Mouse (Mus musculus) olfactory bulb, adult 2 months (tissue): ENCODE measurements around the gene Tmem170b. TPM values are rescaled to one million over a fixed set of nuclear protein-coding genes. Genes with fewer than 3 reads are reported as not detected.

ENCODE experiments used
- H3K27ac ChIP-seq: fragments of 200-500 bp; 2 replicates; pipeline ENCODE4 v1.5.1; 2012; ENCODE audit warnings: low read depth, low read length; ENCODE audit not compliant: insufficient read depth
- H3K4me1 ChIP-seq: fragments of 200-500 bp; 2 replicates; pipeline ENCODE4 v1.6.1; 2012; ENCODE audit warnings: low read length; ENCODE audit not compliant: control insufficient read depth, insufficient read depth
- H3K4me3 ChIP-seq: fragments of 200-500 bp; 2 replicates; pipeline ENCODE4 v1.5.1; 2012; ENCODE audit warnings: mild to moderate bottlenecking, low read depth, low read length, moderate library complexity; ENCODE audit not compliant: insufficient read depth
- CTCF ChIP-seq: fragments of 200-500 bp; IDR thresholded peaks from 2 replicates; pipeline ENCODE4 v1.5.1; 2012; ENCODE audit warnings: low read depth, mild to moderate bottlenecking, low read length, moderate library complexity; ENCODE audit not compliant: insufficient read depth
- POLR2A ChIP-seq: fragments of 200-500 bp; IDR thresholded peaks from 2 replicates; pipeline ENCODE4 v1.6.1; 2012; ENCODE audit warnings: mild to moderate bottlenecking, low read depth, low read length, moderate library complexity; ENCODE audit not compliant: insufficient read depth
- WGBS: fragments of 180-500 bp; shearing (Covaris S2); methylation state at CpG from one replicate; pipeline ENCODE4 v1.1.7; 2018; 5-methylcytosine and 5-hydroxymethylcytosine counted together
- polyA plus RNA-seq: library from polyadenylated mRNA; stranded (reverse); fragments of >200 nt; gene quantifications from 2 replicates; pipeline ENCODE4 v1.2.4, GENCODE M21; 2012; ENCODE audit warnings: low replicate concordance; ENCODE audit not compliant: missing spikeins, insufficient read depth, insufficient read length

Tmem170b gene
- polyA plus RNA-seq, 1 experiment: not detected

DNA sequence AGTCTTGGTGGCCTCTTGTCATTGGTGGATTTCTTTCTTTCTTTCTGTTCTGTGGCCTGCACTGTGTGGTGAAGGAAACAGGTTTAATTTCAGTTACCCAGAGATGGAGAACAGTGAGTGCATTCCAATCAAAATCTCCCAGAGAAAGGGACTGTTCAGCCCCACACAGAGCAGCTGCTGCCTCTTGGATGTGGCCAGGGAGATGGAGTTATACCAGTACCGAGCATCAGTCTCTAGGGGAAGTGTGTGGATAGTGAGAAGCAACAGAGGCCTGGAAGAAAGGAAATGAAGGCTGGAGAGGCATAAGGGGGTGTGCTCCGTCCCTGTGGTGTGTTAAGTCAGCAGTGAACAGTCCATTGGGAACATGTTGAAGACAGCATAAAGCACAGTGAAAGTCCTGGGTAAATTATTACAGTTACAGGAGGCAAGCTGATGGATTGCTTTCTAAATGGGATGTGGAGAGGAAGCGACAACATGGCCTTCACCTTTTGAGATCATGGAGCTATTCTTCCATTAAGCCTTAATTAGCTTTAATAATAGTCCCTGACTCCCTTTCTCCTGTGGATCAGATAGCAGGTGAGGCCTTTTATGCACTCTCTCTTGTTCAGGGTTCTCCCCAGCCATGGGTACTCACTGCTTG, 21.7 kb downstream of the Tmem170b start:
- Histone ChIP-seq H3K4me1 (peaks cover 2% of the 10 kb centered on the region), H3K4me3 (no peak overlapping the region), H3K27ac (no peak overlapping the region)
- no peak for TF ChIP-seq POLR2A
- TF ChIP-seq CTCF: no peak
- WGBS: 43% methylated on average over 3 of the region's 3 CpGs

DNA sequence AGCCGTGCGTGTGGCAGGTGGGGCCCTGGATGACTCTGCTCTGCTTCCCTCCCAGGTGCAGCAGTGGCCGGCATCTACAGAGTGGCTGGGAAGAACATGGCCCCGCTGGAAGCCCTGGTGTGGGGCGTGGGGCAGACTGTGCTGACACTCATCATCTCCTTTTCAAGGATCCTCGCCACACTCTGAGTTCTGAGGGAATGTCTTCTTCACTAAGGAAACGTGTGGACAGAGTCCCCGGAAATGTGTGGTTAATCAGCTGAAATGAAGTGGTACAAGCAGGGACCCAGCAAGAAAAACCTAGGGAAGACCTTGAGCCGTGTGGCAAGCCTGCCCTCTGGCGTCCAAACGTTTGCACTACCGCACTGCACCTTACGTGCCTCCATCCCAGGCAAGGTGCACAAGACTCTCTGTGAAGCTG, 28.7 kb downstream of the Tmem170b start:
- Histone ChIP-seq H3K27ac (no peak overlapping the region), H3K4me1 (peaks cover 6% of the 10 kb centered on the region; the same call in 1 of the 2 replicates), H3K4me3 (no peak overlapping the region)
- TF ChIP-seq POLR2A (no peak), CTCF (peak; percentile 81)
- 31% methylated on average over 13 of the region's 13 CpGs for WGBS

DNA sequence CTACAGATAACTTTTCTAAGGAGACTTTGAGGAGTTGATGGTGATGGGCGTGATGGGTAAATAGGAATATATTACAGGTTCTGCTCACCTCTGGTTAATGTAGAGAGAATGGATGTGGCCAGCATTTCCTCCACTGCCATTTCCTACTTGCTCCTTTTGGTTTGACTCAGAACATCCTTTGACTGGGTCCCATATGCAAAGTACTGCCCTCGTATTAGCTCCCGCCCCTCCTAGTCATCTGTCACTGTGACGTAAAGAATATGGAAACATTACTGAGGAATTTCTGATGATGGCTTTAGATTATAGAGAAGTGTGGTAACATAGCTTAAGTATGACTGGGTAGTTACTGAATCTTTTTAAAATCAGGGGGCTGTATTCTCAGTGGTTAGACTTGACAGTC, 32.4 kb downstream of the Tmem170b start:
- WGBS: 93% methylated on average over 4 of the region's 4 CpGs
- no peak for TF ChIP-seq POLR2A
- TF ChIP-seq CTCF: no peak
- H3K4me1 ChIP-seq: peaks cover 6% of the 10 kb centered on the region; the same call in 1 of the 2 replicates
- H3K4me3 ChIP-seq: no peak overlapping the region
- H3K27ac ChIP-seq: no peak overlapping the region

DNA sequence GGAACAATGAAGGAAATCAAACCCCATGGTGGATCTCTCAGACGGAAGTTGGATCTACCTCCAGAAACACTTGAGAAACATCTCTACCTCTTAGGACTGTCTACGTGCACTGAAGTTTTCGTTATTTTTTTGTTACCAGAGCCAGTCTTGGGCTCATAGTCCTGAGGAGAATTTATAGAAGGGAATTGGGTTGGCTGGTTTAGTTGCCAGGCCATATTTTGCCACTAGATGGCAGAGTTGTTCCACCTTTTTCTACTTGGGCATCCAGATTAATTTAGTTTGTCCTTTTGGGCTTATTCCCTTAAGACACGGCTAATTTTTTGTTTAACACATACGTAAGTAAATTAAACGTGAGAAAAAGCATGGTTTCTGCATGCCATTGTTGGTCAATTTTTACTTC, 37.1 kb downstream of the Tmem170b start:
- Histone ChIP-seq H3K27ac (no peak overlapping the region), H3K4me3 (no peak overlapping the region), H3K4me1 (peaks cover 2% of the 10 kb centered on the region; the same call in 1 of the 2 replicates)
- whole genome bisulfite sequencing: 15% methylated on average over 6 of the region's 6 CpGs
- TF ChIP-seq POLR2A: no peak
- TF ChIP-seq CTCF: no peak

DNA sequence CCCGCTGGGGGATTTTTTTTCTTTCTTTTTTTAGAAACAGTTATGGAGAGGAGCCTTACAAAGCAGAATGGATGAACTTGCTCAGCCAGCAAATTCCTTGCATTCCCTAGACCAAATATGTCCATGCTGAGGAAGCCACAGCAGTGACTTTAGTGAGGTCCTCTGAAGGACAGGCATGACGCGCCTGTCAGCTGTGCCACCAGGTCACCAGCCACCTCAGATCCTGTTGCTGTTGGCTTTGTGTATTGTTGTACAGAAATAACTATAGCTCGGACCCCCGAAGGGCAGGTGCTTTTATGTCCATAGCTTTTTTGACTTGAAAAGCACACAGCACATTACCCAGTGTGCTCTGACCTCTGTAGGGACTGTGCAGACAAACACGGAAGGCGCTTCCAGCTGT, 38.1 kb downstream of the Tmem170b start:
- WGBS: 81% methylated on average over 7 of the region's 7 CpGs
- no peak for TF ChIP-seq CTCF
- no peak for TF ChIP-seq POLR2A
- Histone ChIP-seq H3K4me1 (peaks cover 2% of the 10 kb centered on the region; the same call in 1 of the 2 replicates), H3K4me3 (no peak overlapping the region), H3K27ac (no peak overlapping the region)

DNA sequence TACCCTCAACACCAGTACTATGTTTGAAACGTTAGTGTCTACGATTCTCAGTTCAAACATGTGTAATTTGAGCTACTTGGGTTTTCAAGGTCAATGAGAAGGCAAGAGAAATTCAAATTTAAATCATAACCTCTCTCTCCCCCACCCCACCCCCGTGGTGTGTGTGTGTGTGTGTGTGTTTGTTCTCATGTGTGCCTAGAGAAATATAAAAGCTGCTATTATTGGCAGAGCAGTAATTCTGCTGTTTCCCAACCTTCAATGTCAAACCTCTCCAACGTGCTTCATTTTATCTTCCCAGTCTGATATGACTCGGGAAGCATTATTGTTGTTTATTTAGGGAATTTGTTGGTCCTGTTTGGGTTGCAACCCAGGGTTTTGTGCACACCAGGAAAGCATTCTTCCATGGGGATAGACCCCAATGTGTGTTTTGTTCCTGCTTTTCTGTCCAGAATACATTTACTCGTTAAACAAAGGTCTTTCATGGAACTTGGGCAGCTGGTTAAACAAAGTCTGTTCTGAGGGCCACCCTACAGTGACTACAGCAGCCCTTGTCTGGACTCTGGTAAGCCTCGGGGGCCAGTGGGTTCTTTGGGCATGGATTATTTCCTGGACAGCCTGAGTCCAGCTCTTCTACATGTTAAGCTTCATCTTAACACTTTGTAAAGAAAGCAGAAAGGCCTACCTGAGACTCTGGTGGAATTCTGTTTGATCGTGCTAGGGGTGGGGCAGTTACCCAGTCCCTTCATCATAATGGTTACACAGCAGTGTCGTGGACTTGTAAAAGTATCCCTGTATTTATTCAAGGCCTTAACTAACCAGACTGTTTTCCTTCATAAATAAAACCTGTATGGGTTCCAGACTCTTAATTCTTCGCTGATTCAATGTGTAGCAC, 39.1 kb downstream of the Tmem170b start:
- 60% methylated on average over 10 of the region's 10 CpGs for WGBS
- Histone ChIP-seq H3K27ac (no peak overlapping the region), H3K4me1 (peaks cover 2% of the 10 kb centered on the region; the same call in 1 of the 2 replicates), H3K4me3 (no peak overlapping the region)
- TF ChIP-seq CTCF (no peak), POLR2A (no peak)

DNA sequence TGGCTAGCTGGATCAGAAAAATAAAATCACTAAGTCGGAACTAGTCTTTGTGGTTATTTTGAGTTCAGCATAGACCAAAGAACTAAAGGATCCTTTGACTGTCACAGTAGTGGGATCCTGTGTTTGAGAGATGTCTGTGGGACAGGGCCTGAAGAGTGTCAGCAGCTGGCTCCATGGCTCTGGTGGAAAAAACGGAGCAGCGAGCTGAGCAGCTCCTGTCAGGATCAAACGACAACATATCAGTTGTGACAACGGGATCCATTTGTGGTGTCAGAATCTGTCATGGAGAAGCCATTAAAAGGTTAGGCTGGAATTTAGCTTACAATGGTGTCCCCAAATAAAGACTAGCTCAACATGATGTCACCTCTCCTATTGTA, 39.8 kb downstream of the Tmem170b start:
- Histone ChIP-seq H3K4me1 (peaks cover 2% of the 10 kb centered on the region; the same call in 1 of the 2 replicates), H3K27ac (no peak overlapping the region), H3K4me3 (no peak overlapping the region)
- WGBS: 94% methylated on average over 5 of the region's 5 CpGs
- no peak for TF ChIP-seq CTCF
- TF ChIP-seq POLR2A: no peak

- no peak overlapping the region for H3K27ac ChIP-seq
- WGBS: 97% methylated on average over 6 of the region's 6 CpGs
- TF ChIP-seq CTCF: no peak
These were observed 42.3 kb downstream of the Tmem170b start for GRCm38 (mm10) chr13:41647976-41648375.

GRCm38 (mm10) chr13:41650665-41651064, 45.0 kb downstream of the Tmem170b start:
- Histone ChIP-seq H3K4me3 (no peak overlapping the region), H3K27ac (no peak overlapping the region), H3K4me1 (peaks cover 3% of the 10 kb centered on the region; the same call in 1 of the 2 replicates)
- TF ChIP-seq CTCF (no peak), POLR2A (no peak)
- 87% methylated on average over 7 of the region's 7 CpGs for WGBS

More at GRCm38 (mm10) chr13:41647976-41648375, 42.3 kb downstream of the Tmem170b start:
- no peak overlapping the region for H3K4me3 ChIP-seq
- peaks cover 2% of the 10 kb centered on the region; the same call in 1 of the 2 replicates for H3K4me1 ChIP-seq
